Mouse (Mus musculus): ENCODE measurements around the gene Tesc. TPM values are rescaled to one million over a fixed set of nuclear protein-coding genes. Genes with fewer than 3 reads are reported as not detected.

Gene Tesc
- polyA plus RNA-seq, 1 experiment from 2014 or later, result 29.4 TPM

DNA sequence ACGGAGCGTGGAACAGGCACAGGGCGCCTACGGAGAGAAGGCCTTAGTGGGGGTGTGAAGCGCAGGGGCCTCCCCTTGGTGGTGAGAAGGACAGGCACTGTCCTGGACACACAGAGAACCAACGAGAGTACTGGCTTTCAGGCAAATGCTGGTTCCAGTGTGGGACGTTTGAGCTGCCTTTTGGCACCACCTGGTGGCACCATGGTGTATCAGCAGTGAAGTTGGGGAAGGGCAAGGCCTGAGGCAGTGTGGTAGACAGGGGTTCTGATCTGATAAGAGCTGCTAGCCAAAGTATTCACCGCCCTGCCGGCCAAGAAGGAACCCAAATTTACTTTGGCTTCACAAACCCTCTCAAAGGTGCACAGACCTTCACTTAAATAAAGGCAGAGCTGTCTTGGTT is 41.8 kb downstream of the Tesc start:
- H3K36me3 ChIP-seq (ENCODE audit: insufficient read depth, low read length), result peaks cover 19% of the 10 kb centered on the region; the same call in 1 of the 2 replicates
- DNase-seq (ENCODE audit: low spot score), result peak; percentile 84

DNA sequence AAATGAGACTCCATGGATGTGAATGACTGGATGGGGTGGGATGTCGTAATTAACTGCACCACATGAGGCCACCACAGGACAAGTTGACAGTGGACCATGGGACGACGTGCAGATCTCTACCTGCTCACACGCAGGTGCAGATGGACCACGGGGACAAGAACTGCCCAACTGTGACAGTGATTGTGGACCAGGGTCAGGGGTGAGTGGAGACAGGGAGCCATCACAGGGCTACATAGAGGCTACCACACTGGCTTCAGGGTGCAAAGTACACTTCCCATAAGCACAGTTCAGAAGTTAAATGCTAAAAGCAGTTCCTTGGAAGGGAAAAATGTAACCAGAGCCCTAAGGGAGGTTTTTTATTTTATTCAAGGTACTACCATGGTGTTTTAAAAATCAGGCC is 44.2 kb downstream of the Tesc start:
- WGBS, result 62% methylated on average over 5 of the region's 5 CpGs
- H3K9me3 ChIP-seq (replicated peaks; ENCODE audit: low read length), result no peaks in the 10 kb centered on the region
- no peak overlapping the region for H3K9ac ChIP-seq (ENCODE audit: low read depth, low read length)
- peak overlapping the region; percentile 44; the same call in 1 of the 2 replicates for H3K27ac ChIP-seq
- ATAC-seq (replicated peaks; ENCODE audit: low FRiP score, low read depth) (peak; percentile 69), DNase-seq (ENCODE audit: low spot score) (no peak)
- peak; percentile 18; the same call in 1 of the 2 replicates for TF ChIP-seq CTCF (IDR thresholded peaks at IDR 0.05; ENCODE audit: low read depth)
- H3K4me3 ChIP-seq (replicated peaks; ENCODE audit: low read depth, low read length), result no peak overlapping the region
- no peak overlapping the region for H3K4me2 ChIP-seq (ENCODE audit: low read length)
- H3K4me1 ChIP-seq (replicated peaks; ENCODE audit: insufficient read depth, low read length), result no peaks in the 10 kb centered on the region
- no peaks in the 10 kb centered on the region for H3K27me3 ChIP-seq (ENCODE audit: insufficient read depth, low read length)
- H3K36me3 ChIP-seq (ENCODE audit: insufficient read depth, low read length), result peaks cover 41% of the 10 kb centered on the region

More for the DNA sequence above, 41.8 kb downstream of the Tesc start:
- 37% methylated on average over 9 of the region's 9 CpGs for WGBS
- Histone ChIP-seq H3K27me3 (ENCODE audit: insufficient read depth, low read length) (no peaks in the 10 kb centered on the region), H3K4me3 (replicated peaks; ENCODE audit: low read depth, low read length) (no peak overlapping the region), H3K9me3 (replicated peaks; ENCODE audit: low read length) (no peaks in the 10 kb centered on the region), H3K9ac (ENCODE audit: low read depth, low read length) (no peak overlapping the region), H3K4me2 (ENCODE audit: low read length) (no peak overlapping the region), H3K27ac (no peak overlapping the region), H3K4me1 (replicated peaks; ENCODE audit: insufficient read depth, low read length) (no peaks in the 10 kb centered on the region)
- ATAC-seq (replicated peaks; ENCODE audit: low FRiP score, low read depth), result peak; percentile 39; the same call in 1 of the 2 replicates
- peak; percentile 93 for TF ChIP-seq CTCF (IDR thresholded peaks at IDR 0.05; ENCODE audit: low read depth)

DNA sequence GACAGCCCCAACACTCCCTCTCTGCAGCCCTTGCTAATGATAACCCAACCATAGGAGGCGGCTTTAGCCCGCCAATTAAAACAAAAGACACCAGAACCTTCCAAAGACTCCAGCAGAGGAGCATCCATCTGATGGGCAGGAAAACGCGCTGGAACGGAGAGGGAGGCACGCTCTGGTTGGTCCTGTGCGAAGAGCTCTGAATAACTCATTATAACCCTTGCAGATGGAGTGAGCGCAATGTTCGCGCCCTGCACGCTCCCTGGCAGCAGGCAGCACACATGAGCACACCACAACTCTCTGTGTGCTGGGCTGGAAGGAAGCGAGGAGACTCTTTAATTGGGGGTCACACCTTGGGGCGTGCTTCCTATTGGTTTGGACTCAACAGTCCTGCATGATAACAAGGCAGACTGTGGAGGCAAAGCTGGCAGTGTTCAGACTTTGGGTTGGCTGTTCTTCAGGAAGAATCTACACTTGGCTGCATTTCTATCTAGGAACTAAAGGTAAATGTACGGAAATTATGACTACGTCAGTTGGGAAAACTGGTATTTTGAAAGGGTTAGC is 45.8 kb downstream of the Tesc start:
- Histone ChIP-seq H3K36me3 (ENCODE audit: insufficient read depth, low read length) (peaks cover 46% of the 10 kb centered on the region), H3K9me3 (replicated peaks; ENCODE audit: low read length) (no peaks in the 10 kb centered on the region), H3K27ac (no peak overlapping the region), H3K27me3 (ENCODE audit: insufficient read depth, low read length) (no peaks in the 10 kb centered on the region), H3K4me3 (replicated peaks; ENCODE audit: low read depth, low read length) (no peak overlapping the region), H3K4me2 (ENCODE audit: low read length) (no peak overlapping the region), H3K4me1 (replicated peaks; ENCODE audit: insufficient read depth, low read length) (no peaks in the 10 kb centered on the region), H3K9ac (ENCODE audit: low read depth, low read length) (no peak overlapping the region)
- no peak for TF ChIP-seq CTCF (IDR thresholded peaks at IDR 0.05; ENCODE audit: low read depth)
- WGBS, result 86% methylated on average over 15 of the region's 15 CpGs
- DNase-seq (ENCODE audit: low spot score) (no peak), ATAC-seq (replicated peaks; ENCODE audit: low FRiP score, low read depth) (no peak)

DNA sequence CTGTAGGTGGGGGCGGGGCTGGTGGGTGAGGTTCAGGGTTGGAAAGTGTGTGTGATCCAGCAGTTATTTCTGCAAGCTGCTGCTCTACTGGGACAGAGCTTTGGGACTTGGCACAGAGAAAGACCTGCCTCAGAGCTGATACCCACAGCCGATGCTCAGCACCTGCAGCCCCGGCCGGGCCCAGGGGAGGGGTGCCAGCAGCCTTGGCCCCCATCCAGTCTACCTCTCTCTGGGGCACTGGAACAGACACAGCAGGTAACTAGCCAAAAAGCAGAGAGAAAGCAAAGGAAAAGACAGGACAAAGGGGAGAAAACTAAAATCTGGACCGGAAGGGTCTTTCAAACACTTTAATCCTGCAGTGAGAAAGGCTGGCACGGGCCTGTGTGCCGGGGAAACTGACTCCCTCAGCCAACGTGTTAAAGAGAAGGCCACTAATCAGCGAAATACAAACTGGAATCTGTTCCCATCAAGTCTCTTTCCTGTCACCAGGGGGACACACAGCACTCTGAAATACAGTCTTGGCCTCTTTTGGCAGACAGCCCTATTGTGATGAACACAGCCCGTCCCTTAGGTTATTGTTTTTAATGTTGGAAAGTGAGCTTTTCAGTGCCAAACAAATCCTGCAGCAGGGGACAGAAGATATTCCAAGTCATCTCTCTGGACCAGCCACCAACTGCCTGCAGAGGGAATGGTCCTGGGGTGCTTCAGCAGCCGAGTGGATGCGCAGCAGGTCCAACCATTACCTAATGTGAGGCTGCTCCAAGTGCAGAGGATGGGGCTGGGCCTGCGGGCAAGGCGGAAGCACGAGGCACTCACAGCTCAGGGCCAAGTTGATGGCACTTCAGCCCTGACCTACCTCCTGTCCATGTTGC is 49.4 kb downstream of the Tesc start:
- Histone ChIP-seq H3K27ac (no peak overlapping the region), H3K4me2 (ENCODE audit: low read length) (no peak overlapping the region), H3K4me3 (replicated peaks; ENCODE audit: low read depth, low read length) (no peak overlapping the region), H3K9me3 (replicated peaks; ENCODE audit: low read length) (no peaks in the 10 kb centered on the region), H3K36me3 (ENCODE audit: insufficient read depth, low read length) (peaks cover 40% of the 10 kb centered on the region), H3K4me1 (replicated peaks; ENCODE audit: insufficient read depth, low read length) (no peaks in the 10 kb centered on the region), H3K9ac (ENCODE audit: low read depth, low read length) (no peak overlapping the region), H3K27me3 (ENCODE audit: insufficient read depth, low read length) (no peaks in the 10 kb centered on the region)
- DNase-seq (ENCODE audit: low spot score) (no peak), ATAC-seq (replicated peaks; ENCODE audit: low FRiP score, low read depth) (no peak)
- 0 out of 2 replicates have a peak, but pooled peaks have one; percentile 21 for TF ChIP-seq CTCF (IDR thresholded peaks at IDR 0.05; ENCODE audit: low read depth)
- 90% methylated on average over 15 of the region's 15 CpGs for WGBS

DNA sequence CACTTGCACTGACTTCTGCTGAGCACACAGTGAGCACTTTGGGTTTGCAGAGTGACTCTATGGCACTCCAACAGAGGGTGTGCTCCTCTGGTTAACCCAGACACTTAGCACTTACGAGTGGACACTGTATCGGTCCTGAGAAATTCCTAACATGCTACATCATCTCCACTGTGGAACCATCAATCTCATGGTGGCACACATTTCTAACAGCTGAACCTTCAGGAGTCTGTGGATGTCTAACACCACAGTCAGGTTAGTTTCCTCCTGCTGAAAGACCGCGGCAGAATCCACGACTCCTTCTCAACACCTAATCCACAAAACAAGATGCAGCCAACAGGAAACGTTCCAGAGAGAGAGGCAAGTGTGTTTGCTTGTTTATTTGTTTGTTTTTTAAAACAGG is 51.0 kb downstream of the Tesc start:
- 80% methylated on average over 6 of the region's 6 CpGs for WGBS
- DNase-seq (ENCODE audit: low spot score) (no peak), ATAC-seq (replicated peaks; ENCODE audit: low FRiP score, low read depth) (no peak)
- no peak overlapping the region for H3K9ac ChIP-seq (ENCODE audit: low read depth, low read length)
- H3K4me1 ChIP-seq (replicated peaks; ENCODE audit: insufficient read depth, low read length), result no peaks in the 10 kb centered on the region
- H3K27me3 ChIP-seq (ENCODE audit: insufficient read depth, low read length), result no peaks in the 10 kb centered on the region
- H3K4me3 ChIP-seq (replicated peaks; ENCODE audit: low read depth, low read length), result no peak overlapping the region
- H3K9me3 ChIP-seq (replicated peaks; ENCODE audit: low read length), result no peaks in the 10 kb centered on the region
- TF ChIP-seq CTCF (IDR thresholded peaks at IDR 0.05; ENCODE audit: low read depth), result no peak
- H3K36me3 ChIP-seq (ENCODE audit: insufficient read depth, low read length), result peaks cover 35% of the 10 kb centered on the region
- no peak overlapping the region for H3K4me2 ChIP-seq (ENCODE audit: low read length)
- no peak overlapping the region for H3K27ac ChIP-seq

DNA sequence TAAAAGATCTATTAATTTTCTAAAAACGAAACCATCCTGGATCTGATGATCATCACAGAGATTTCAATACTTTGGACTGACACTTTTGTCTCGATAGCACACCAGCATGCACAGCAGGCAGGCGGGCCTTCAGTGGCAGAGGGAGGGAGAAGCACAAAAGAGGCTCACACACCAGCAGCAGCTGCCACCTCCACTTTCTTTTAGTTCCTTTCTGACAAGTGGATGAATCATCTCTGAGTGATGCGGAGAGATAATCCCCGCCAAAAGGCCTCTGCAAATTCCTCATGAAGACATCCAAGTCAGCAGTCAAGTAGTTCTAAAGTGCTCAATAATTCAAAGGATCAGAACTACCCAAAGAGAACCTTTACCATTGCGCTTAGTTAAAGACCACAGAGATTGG is 51.8 kb downstream of the Tesc start:
- DNase-seq (ENCODE audit: low spot score) (no peak), ATAC-seq (replicated peaks; ENCODE audit: low FRiP score, low read depth) (no peak)
- no peak for TF ChIP-seq CTCF (IDR thresholded peaks at IDR 0.05; ENCODE audit: low read depth)
- no peaks in the 10 kb centered on the region for H3K4me1 ChIP-seq (replicated peaks; ENCODE audit: insufficient read depth, low read length)
- no peaks in the 10 kb centered on the region for H3K27me3 ChIP-seq (ENCODE audit: insufficient read depth, low read length)
- WGBS, result 65% methylated on average over 6 of the region's 6 CpGs
- peaks cover 29% of the 10 kb centered on the region for H3K36me3 ChIP-seq (ENCODE audit: insufficient read depth, low read length)
- H3K4me3 ChIP-seq (replicated peaks; ENCODE audit: low read depth, low read length), result no peak overlapping the region
- H3K9ac ChIP-seq (ENCODE audit: low read depth, low read length), result no peak overlapping the region
- no peak overlapping the region for H3K4me2 ChIP-seq (ENCODE audit: low read length)
- H3K9me3 ChIP-seq (replicated peaks; ENCODE audit: low read length), result no peaks in the 10 kb centered on the region
- H3K27ac ChIP-seq, result no peak overlapping the region
